Mouse (Mus musculus) B cell, adult 2 months (primary cell): ENCODE data around the gene Nav3.

Source experiments
- DNase-seq, 2 experiments: peaks; one replicate each; pipeline ENCODE4 v3.0.0; 2022

Gene Nav3

GRCm38 (mm10) chr10:109651516-109651915 is 804.5 kb downstream of the Nav3 start:
- DNase-seq = no peak

- DNase-seq = no peak
Observed at GRCm38 (mm10) chr10:109643598-109643997, 812.4 kb downstream of the Nav3 start.

DNA sequence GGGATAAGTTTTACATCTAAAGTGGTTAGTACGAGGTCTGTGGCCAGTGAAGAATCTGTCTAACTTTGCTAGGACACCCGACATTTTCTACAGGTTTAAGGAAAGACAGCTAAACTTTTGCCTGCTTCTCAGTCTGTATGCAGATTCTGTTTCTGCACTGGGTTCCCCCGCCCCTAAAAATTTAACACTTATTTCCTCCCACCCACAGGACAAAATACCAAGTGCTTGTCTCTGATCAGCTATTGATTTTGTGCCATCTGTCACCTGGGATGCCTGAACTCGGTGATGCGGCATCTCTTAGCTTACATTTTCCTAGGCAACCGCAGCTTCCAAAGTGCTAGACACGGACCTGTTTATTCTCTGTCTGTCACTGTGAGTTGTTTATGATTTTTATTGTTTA is 814.2 kb downstream of the Nav3 start:
- no peak for DNase-seq

- no peak for DNase-seq
Observed at GRCm38 (mm10) chr10:109637702-109638101, 818.3 kb downstream of the Nav3 start.
